ENCODE assay signal across 8 mouse cellular contexts in genomic region chr16:31598409-31598988, GRCm38 (mm10).
DNase-seq lines count a peak whose midpoint lies in the region; ATAC-seq lines count a peak whose summit lies in the region.

No protein-coding gene starts in this region.

- intact Hi-C loops in gastrocnemius, postnatal 36 days (cut with DNase I) = no loop called here

- peak; percentile 99 for ATAC-seq in megakaryocyte-erythroid progenitor cell, adult 5-6 weeks (replicated peaks; ENCODE audit: low FRiP score, low TSS enrichment, poor library complexity, severe bottlenecking)

- peak; percentile 27 for DNase-seq in adrenal gland, adult 2 months
- DNase-seq in adrenal gland, postnatal 14 days = no peak
- peak; percentile 53 for DNase-seq in spleen, adult 12 weeks (ENCODE audit: low spot score)
- DNase-seq in spleen, adult 18-20 months = no peak
- DNase-seq in gastrocnemius, postnatal 36 days = peak; percentile 59 to 64
- DNase-seq in kidney, adult 11 months = no peak
- DNase-seq in embryo, embryonic 9.5 days (ENCODE audit: extremely low spot score) = no peak

Comparison
In these comparisons a context has a peak if more than half of its experiments do, and no peak if none do; other contexts are left out.
1. DNase-seq: peak in adrenal gland, adult 2 months (single experiment), spleen, adult 12 weeks (single experiment) and gastrocnemius, postnatal 36 days (2 of 2); none in adrenal gland, postnatal 14 days (single experiment), spleen, adult 18-20 months (0 of 2), kidney, adult 11 months (single experiment) and embryo, embryonic 9.5 days (single experiment).